Mouse (Mus musculus) liver, embryonic 13.5 days (tissue): ENCODE results near the gene Ptpn18. TPM values are rescaled to one million over a fixed set of nuclear protein-coding genes. Genes with fewer than 3 reads are reported as not detected.
"Not testable (repeated sequence)": the region's sequence is repeated elsewhere in the genome, so short reads cannot be mapped to it uniquely, and the experiment has no call there.

ENCODE experiments used
- ATAC-seq: fragments of 200-750 bp; cut with Nextera tagmentation; 2 replicates; pipeline ENCODE4 v1.8.0; 2017; ENCODE audit warnings: low read depth, mild to moderate bottlenecking, moderate number of reproducible peaks, moderate library complexity
- DNase-seq: peaks from one replicate; pipeline ENCODE4 v3.0.0; 2022
- H3K27ac ChIP-seq: fragments of 300-500 bp; sonication (generic); 2 replicates; pipeline ENCODE4 v1.5.1; 2015; ENCODE audit warnings: moderate library complexity, mild to moderate bottlenecking, inconsistent platforms
- H3K27me3 ChIP-seq: fragments of 300-500 bp; sonication (generic); 2 replicates; pipeline ENCODE4 v1.6.1; 2015; ENCODE audit warnings: mild to moderate bottlenecking, inconsistent platforms
- H3K36me3 ChIP-seq: fragments of 300-500 bp; sonication (generic); 2 replicates; pipeline ENCODE4 v1.6.1; 2015; ENCODE audit warnings: mild to moderate bottlenecking, inconsistent platforms
- H3K4me1 ChIP-seq: fragments of 300-500 bp; sonication (generic); replicated peaks from 2 replicates; pipeline ENCODE4 v1.6.1; 2015; ENCODE audit warnings: inconsistent platforms
- H3K4me2 ChIP-seq: fragments of 300-500 bp; sonication (generic); 2 replicates; pipeline ENCODE4 v1.6.1; 2015; ENCODE audit warnings: inconsistent platforms, mild to moderate bottlenecking, moderate library complexity
- H3K4me3 ChIP-seq: fragments of 300-500 bp; sonication (generic); replicated peaks from 2 replicates; pipeline ENCODE4 v1.5.1; 2015; ENCODE audit warnings: mild to moderate bottlenecking, inconsistent platforms
- H3K9ac ChIP-seq: fragments of 300-500 bp; sonication (generic); 2 replicates; pipeline ENCODE4 v1.6.1; 2015; ENCODE audit warnings: mild to moderate bottlenecking, inconsistent platforms
- H3K9me3 ChIP-seq: fragments of 300-500 bp; sonication (generic); replicated peaks from 2 replicates; pipeline ENCODE4 v1.6.1; 2016; ENCODE audit warnings: inconsistent platforms
- WGBS: fragments of 180-500 bp; shearing (Covaris S2); methylation state at CpG from one replicate; pipeline ENCODE4 v1.1.7; 2015; ENCODE audit not compliant: insufficient replicate concordance; 5-methylcytosine and 5-hydroxymethylcytosine counted together
- polyA plus RNA-seq: library from polyadenylated mRNA; unstranded; fragments of >200 nt; fragmentation: Nextera tagmentation; extraction: Ambion mirVana; gene quantifications from 2 replicates; pipeline ENCODE4 v1.2.1, GENCODE M21; 2015

The Ptpn18 gene
- polyA plus RNA-seq, 1 experiment from 2014 or later: 16.9 TPM

DNA sequence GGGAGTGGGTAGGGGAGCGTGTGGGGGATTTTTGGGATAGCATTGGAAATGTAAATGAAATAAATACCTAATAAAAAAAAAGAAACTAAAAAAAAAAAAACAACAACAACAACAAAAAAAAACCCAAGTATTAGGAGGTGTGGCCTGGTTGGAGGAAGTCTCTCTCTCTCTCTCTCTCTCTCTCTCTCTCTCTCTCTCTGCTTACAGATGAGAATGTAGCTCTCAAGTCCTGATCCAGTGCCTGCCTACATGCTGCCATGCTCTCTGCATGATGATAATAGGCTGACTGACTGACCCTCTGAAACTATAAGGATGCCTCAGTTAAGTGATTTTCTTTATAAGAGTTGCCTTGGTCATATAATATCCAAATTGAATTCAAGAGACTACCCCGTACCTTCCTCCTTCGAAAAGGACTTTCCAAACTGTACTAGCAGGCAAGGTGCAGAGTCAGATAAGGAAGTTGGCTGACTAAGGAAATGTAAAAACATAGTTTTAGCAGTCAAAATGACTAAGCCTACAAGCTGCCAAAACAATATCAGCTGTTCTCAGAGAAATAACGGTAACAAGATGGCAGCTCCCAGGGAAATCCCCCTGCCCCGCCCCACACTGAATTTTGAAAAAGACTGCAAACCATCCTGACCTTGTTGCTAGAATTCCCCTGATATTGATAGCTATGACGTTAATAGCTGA lies 30.4 kb downstream of the Ptpn18 start:
- DNase-seq (peak; percentile 44), ATAC-seq (peak; percentile 39; the same call in 1 of the 2 replicates)
- Histone ChIP-seq H3K9me3 (no peaks in the 10 kb centered on the region), H3K27ac (no peak overlapping the region), H3K27me3 (no peaks in the 10 kb centered on the region), H3K36me3 (no peaks in the 10 kb centered on the region), H3K4me1 (peaks cover 18% of the 10 kb centered on the region), H3K4me2 (no peak overlapping the region), H3K9ac (no peak overlapping the region), H3K4me3 (no peak overlapping the region)
- 30% methylated on average over 6 of the region's 6 CpGs for WGBS

DNA sequence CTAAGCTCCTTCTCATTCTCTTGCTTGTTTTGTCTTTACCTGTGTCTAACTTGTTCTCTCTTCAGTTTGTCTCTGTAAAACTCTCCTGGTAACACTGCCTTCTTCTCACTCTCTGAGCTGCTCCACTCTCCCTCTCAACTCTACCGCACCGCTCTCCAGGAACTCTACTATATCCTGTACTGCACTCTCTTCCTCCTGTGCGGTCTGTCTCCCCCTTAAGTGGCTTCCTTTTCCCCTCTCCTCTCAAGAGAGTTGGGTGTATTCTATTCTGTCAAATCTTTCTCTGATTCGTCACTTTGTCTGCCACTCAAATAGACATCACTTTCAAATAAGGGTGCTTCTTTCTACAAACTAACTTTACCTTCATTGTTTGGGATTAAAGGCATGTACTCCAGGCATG lies 31.9 kb downstream of the Ptpn18 start:
- ATAC-seq: no peak
- Histone ChIP-seq H3K9me3 (no peaks in the 10 kb centered on the region), H3K4me3 (no peak overlapping the region), H3K4me2 (no peak overlapping the region), H3K4me1 (peaks cover 6% of the 10 kb centered on the region; the same call in 1 of the 2 replicates), H3K9ac (no peak overlapping the region), H3K27ac (no peak overlapping the region), H3K36me3 (no peaks in the 10 kb centered on the region), H3K27me3 (no peaks in the 10 kb centered on the region)
- DNase-seq: no peak
- WGBS: 50% methylated on average over 4 of the region's 4 CpGs

- no peak overlapping the region for H3K27ac ChIP-seq
- H3K4me3 ChIP-seq: no peak overlapping the region
- H3K36me3 ChIP-seq: no peaks in the 10 kb centered on the region
- DNase-seq (no peak), ATAC-seq (no peak)
- no peaks in the 10 kb centered on the region for H3K4me1 ChIP-seq
- H3K27me3 ChIP-seq: no peaks in the 10 kb centered on the region
- H3K9me3 ChIP-seq: no peaks in the 10 kb centered on the region
- no peak overlapping the region for H3K4me2 ChIP-seq
- no peak overlapping the region for H3K9ac ChIP-seq
- 59% methylated on average over 3 of the region's 3 CpGs for WGBS
These were observed 43.4 kb downstream of the Ptpn18 start for GRCm38 (mm10) chr1:34502991-34503390.

DNA sequence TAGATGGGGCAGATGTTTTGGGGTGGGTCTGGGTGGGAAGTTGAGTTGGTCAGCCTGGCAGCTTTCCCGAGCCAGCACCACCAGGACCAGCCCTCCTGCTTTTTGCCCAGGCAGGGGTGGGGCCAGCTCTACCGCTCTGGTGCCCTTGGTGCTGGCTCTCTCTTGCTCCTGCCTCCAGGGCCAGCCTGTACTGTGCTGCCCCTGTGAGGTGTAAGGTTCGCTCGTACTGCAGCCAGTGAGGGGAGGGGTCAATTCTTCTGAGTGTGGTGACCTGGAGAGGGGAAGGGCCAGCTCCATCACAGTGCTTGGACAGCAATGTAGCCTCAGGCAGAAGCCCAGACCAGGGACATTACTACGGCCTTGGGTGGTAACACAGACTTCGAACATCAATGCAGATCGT lies 45.7 kb downstream of the Ptpn18 start:
- Histone ChIP-seq H3K4me3 (no peak overlapping the region), H3K36me3 (no peaks in the 10 kb centered on the region), H3K27ac (no peak overlapping the region), H3K9me3 (no peaks in the 10 kb centered on the region), H3K27me3 (no peaks in the 10 kb centered on the region), H3K4me2 (no peak overlapping the region), H3K9ac (no peak overlapping the region), H3K4me1 (no peaks in the 10 kb centered on the region)
- no peak for ATAC-seq
- no peak for DNase-seq
- WGBS: 57% methylated on average over 7 of the region's 7 CpGs

DNA sequence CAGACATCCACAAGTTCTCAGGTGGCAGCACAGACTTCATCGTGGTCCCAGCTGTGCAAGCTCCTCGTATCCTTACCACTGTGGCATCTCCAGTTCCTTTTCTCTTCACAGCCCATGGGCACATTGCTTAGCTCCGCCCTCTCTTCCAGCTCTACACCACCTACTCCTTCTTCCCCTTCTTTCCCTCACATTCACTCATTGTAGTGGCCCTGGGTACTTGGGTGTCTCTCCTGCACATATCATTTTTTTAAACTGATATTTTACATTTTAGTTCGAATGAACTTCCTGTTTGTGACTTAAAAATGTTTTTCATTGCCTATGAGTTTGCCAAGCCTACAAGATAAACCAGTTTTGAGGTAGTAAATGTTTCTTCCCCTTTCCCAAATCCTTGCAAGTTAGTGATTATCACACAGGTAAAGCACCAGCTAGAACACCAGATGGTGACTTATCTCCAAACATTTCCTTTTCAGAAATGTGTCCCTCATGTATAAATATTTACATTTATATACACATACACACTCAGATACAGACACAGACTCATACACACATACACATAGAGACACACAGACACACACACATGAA lies 46.5 kb downstream of the Ptpn18 start:
- 42% methylated on average over 4 of the region's 4 CpGs for WGBS
- no peak overlapping the region for H3K4me3 ChIP-seq
- 0 out of 2 replicates have a peak, but pooled peaks cover 2% of the 10 kb centered on the region for H3K4me1 ChIP-seq
- H3K9ac ChIP-seq: no peak overlapping the region
- DNase-seq (no peak), ATAC-seq (no peak)
- H3K36me3 ChIP-seq: no peaks in the 10 kb centered on the region
- no peak overlapping the region for H3K27ac ChIP-seq
- no peak overlapping the region for H3K4me2 ChIP-seq
- no peaks in the 10 kb centered on the region for H3K9me3 ChIP-seq
- no peaks in the 10 kb centered on the region for H3K27me3 ChIP-seq

- Histone ChIP-seq H3K4me1 (0 out of 2 replicates have a peak, but pooled peaks cover 2% of the 10 kb centered on the region), H3K27me3 (no peaks in the 10 kb centered on the region), H3K27ac (no peak overlapping the region), H3K4me3 (no peak overlapping the region), H3K4me2 (no peak overlapping the region), H3K36me3 (no peaks in the 10 kb centered on the region), H3K9me3 (no peaks in the 10 kb centered on the region), H3K9ac (no peak overlapping the region)
- DNase-seq (no peak), ATAC-seq (no peak)
- 70% methylated on average over 3 of the region's 3 CpGs for WGBS
These were observed 48.4 kb downstream of the Ptpn18 start for GRCm38 (mm10) chr1:34507986-34508385.

DNA sequence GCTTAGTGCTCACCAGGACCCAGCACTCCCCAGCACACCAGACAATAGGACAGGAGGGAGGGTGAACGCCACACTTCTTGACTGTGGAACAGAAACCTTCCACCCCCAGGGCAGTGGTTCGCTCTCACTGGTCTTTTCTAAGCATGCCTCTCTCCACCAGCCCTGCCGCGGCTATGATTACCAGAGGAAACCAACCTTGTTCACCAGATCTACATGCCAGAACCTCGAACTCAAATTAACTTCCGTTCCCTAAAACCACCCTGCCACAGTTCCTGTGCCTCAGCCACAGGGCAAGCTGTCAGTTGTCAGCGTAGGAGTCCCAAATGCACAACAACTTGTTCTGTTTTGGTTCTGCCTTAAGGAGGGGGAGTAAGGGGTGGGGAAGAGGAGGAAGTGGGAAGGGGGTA lies 51.0 kb downstream of the Ptpn18 start:
- Histone ChIP-seq H3K36me3 (no peaks in the 10 kb centered on the region), H3K27me3 (no peaks in the 10 kb centered on the region), H3K4me2 (peak overlapping the region; percentile 47), H3K27ac (no peak overlapping the region), H3K4me3 (0 out of 2 replicates have a peak overlapping the region, but pooled peaks have one; percentile 16), H3K9ac (no peak overlapping the region), H3K9me3 (no peaks in the 10 kb centered on the region), H3K4me1 (0 out of 2 replicates have a peak, but pooled peaks cover 2% of the 10 kb centered on the region)
- DNase-seq: no peak
- 6% methylated on average over 7 of the region's 7 CpGs for WGBS
- ATAC-seq: no peak

- no peak overlapping the region for H3K9ac ChIP-seq
- no peaks in the 10 kb centered on the region for H3K9me3 ChIP-seq
- H3K27me3 ChIP-seq: no peaks in the 10 kb centered on the region
- no peak overlapping the region for H3K27ac ChIP-seq
- H3K4me1 ChIP-seq: 0 out of 2 replicates have a peak, but pooled peaks cover 2% of the 10 kb centered on the region
- ATAC-seq: 0 out of 2 replicates have a peak, but pooled peaks have one; percentile 10
- 5% methylated on average over 3 of the region's 3 CpGs for WGBS
- no peak overlapping the region for H3K4me2 ChIP-seq
- DNase-seq: peak; percentile 22
- no peak overlapping the region for H3K4me3 ChIP-seq
- no peaks in the 10 kb centered on the region for H3K36me3 ChIP-seq
These were observed 51.5 kb downstream of the Ptpn18 start for GRCm38 (mm10) chr1:34511027-34511426.

GRCm38 (mm10) chr1:34513068-34513467 lies 53.5 kb downstream of the Ptpn18 start:
- Histone ChIP-seq H3K4me2 (no peak overlapping the region), H3K9me3 (no peaks in the 10 kb centered on the region), H3K9ac (no peak overlapping the region), H3K27me3 (no peaks in the 10 kb centered on the region), H3K4me3 (no peak overlapping the region), H3K4me1 (0 out of 2 replicates have a peak, but pooled peaks cover 2% of the 10 kb centered on the region), H3K36me3 (no peaks in the 10 kb centered on the region), H3K27ac (no peak overlapping the region)
- DNase-seq (no peak), ATAC-seq (no peak)
- 65% methylated on average over 4 of the region's 4 CpGs for WGBS

DNA sequence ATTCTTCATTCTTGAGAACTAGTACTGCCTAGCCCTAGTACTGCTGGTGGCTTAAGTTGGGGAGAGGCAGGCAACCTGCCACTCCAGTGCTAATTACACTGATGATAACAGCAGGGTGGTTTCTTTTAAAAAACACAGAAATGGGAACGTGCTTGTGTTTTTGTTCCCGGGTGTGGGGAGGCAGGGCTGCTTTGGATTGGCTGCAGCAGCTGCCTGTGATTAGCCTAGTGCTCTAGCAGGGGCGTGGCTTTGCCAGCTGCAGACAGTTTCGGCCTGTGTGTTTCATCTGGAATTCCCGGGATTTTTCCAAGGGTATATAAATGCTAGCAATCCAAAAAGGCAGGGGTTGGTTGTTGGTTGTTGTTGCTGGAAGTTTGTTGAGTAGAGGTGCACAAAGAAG lies 57.0 kb downstream of the Ptpn18 start:
- H3K4me3 ChIP-seq: no peak overlapping the region
- no peak overlapping the region for H3K27ac ChIP-seq
- H3K9ac ChIP-seq: no peak overlapping the region
- H3K27me3 ChIP-seq: no peaks in the 10 kb centered on the region
- no peak for ATAC-seq
- WGBS: 28% methylated on average over 5 of the region's 5 CpGs
- no peaks in the 10 kb centered on the region for H3K9me3 ChIP-seq
- H3K36me3 ChIP-seq: no peaks in the 10 kb centered on the region
- H3K4me2 ChIP-seq: no peak overlapping the region
- no peak for DNase-seq
- no peaks in the 10 kb centered on the region for H3K4me1 ChIP-seq

GRCm38 (mm10) chr1:34517297-34517696 lies 57.7 kb downstream of the Ptpn18 start:
- not testable (repeated sequence) for H3K9ac ChIP-seq, ATAC-seq, H3K4me2 ChIP-seq, H3K4me1 ChIP-seq, H3K27ac ChIP-seq, H3K4me3 ChIP-seq, H3K9me3 ChIP-seq, DNase-seq, H3K36me3 ChIP-seq, H3K27me3 ChIP-seq
- 13% methylated on average over 6 of the region's 6 CpGs for WGBS

GRCm38 (mm10) chr1:34517797-34518196 lies 58.2 kb downstream of the Ptpn18 start:
- not testable (repeated sequence) for H3K27ac ChIP-seq, ATAC-seq, H3K4me2 ChIP-seq, H3K4me3 ChIP-seq, H3K4me1 ChIP-seq, DNase-seq, H3K9me3 ChIP-seq, H3K9ac ChIP-seq, H3K27me3 ChIP-seq, H3K36me3 ChIP-seq
- WGBS: 0% methylated on average over 1 of the region's 1 CpGs
